Mouse (Mus musculus): ENCODE results near the gene Lhx1. TPM values are rescaled to one million over a fixed set of nuclear protein-coding genes. Genes with fewer than 3 reads are reported as not detected.

The Lhx1 gene
- total and polyA plus RNA-seq, 3 experiments = under 0.01 TPM; not detected in 2

DNA sequence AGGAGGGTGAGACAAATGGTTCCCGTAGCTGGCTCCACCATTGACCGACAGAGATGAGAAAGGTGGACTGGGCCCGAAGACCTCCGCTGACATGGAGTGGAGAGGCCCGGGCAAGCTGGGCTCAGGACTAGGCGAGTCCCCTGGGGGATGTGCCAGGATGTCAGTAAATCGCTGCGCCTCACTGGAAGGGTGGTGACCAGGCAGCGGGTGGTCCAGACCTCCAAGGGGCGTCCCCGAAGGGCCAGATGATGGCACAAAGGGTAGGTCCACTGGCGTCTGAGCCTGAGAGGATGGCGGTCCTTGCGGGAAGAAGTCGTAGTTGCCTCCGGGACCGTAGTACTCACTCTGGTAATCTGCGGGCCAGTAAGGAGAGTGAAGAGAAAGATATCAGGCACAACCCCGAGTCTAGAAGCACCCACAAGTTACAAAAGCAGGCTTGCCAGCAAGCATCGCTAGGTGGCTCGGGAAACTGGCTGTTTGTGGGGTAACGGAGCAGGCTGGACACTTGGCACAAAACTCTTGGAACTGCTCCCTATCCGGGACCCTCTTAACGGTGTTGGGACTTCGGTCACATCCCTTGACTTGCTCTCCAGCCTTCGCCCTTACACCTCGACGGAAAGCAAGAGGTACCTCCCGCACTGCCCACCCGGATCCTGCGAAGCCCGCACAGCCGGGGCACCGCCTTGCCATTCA lies 5.6 kb downstream of the Lhx1 start:
- peaks cover 87% of the 10 kb centered on the region for H3K27me3 ChIP-seq (ENCODE audit: insufficient read depth, low read length)
- no peak overlapping the region for H3K4me3 ChIP-seq (ENCODE audit: low read depth, low read length)
- TF ChIP-seq CTCF (IDR thresholded peaks at IDR 0.05; ENCODE audit: low read depth, low read length) = no peak
- no peak for TF ChIP-seq GATA1 (IDR thresholded peaks at IDR 0.05; ENCODE audit: borderline replicate concordance, low read length)
- TF ChIP-seq POLR2AphosphoS5 (IDR thresholded peaks at IDR 0.05; ENCODE audit: insufficient replicate concordance, low read depth, low read length) = no peak
- TF ChIP-seq GATA2 (IDR thresholded peaks at IDR 0.05; ENCODE audit: borderline replicate concordance, low read depth, low read length) = no peak
- TF ChIP-seq TAL1 (conservative IDR thresholded peaks at IDR 0.05; ENCODE audit: low read depth, low read length) = no peak
- DNase-seq (ENCODE audit: low spot score) (no peak), ATAC-seq (ENCODE audit: extremely low read depth, insufficient number of reproducible peaks, low FRiP score, poor library complexity, severe bottlenecking) (no peak)
- H3K4me1 ChIP-seq (ENCODE audit: insufficient read depth, low read depth, low read length) = peaks cover 2% of the 10 kb centered on the region; the same call in 1 of the 2 replicates
- H3K9me3 ChIP-seq (replicated peaks) = peaks cover 9% of the 10 kb centered on the region
- no peaks in the 10 kb centered on the region for H3K36me3 ChIP-seq (replicated peaks)

- TF ChIP-seq POLR2AphosphoS5 (IDR thresholded peaks at IDR 0.05; ENCODE audit: insufficient replicate concordance, low read depth, low read length) (no peak), GATA2 (IDR thresholded peaks at IDR 0.05; ENCODE audit: borderline replicate concordance, low read depth, low read length) (no peak), CTCF (IDR thresholded peaks at IDR 0.05; ENCODE audit: low read depth, low read length) (no peak), TAL1 (conservative IDR thresholded peaks at IDR 0.05; ENCODE audit: low read depth, low read length) (no peak), GATA1 (IDR thresholded peaks at IDR 0.05; ENCODE audit: borderline replicate concordance, low read length) (no peak)
- ATAC-seq (ENCODE audit: extremely low read depth, insufficient number of reproducible peaks, low FRiP score, poor library complexity, severe bottlenecking) (no peak), DNase-seq (ENCODE audit: low spot score) (no peak)
- no peaks in the 10 kb centered on the region for H3K36me3 ChIP-seq (replicated peaks)
- peaks cover 80% of the 10 kb centered on the region for H3K27me3 ChIP-seq (ENCODE audit: insufficient read depth, low read length)
- peaks cover 5% of the 10 kb centered on the region for H3K4me1 ChIP-seq (ENCODE audit: insufficient read depth, low read depth, low read length)
- H3K9me3 ChIP-seq (replicated peaks) = peaks cover 3% of the 10 kb centered on the region
- H3K4me3 ChIP-seq (ENCODE audit: low read depth, low read length) = no peak overlapping the region
Observed at GRCm38 (mm10) chr11:84519036-84519435, 6.3 kb downstream of the Lhx1 start.

DNA sequence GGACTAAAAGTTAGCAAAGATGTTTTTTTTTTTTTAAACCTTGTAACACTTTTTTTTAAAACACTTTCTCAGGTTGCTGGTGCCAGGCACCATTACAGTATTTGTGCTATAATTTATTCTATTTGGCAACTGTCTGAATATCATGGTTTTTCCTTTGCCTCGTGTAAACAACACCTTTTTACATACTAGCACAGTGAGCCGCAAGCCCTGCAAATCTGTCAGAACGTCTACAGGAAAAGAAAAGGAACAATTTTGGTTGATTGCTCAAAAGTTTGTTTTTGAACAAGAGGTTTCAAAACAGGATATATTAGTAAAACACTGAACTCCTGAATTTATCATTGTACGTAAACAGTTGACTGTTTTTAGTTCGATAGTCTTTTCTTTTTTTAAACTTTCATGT lies 7.1 kb downstream of the Lhx1 start:
- H3K27me3 ChIP-seq (ENCODE audit: insufficient read depth, low read length) = peaks cover 72% of the 10 kb centered on the region
- ATAC-seq (ENCODE audit: extremely low read depth, insufficient number of reproducible peaks, low FRiP score, poor library complexity, severe bottlenecking) (no peak), DNase-seq (ENCODE audit: low spot score) (no peak)
- no peaks in the 10 kb centered on the region for H3K9me3 ChIP-seq (replicated peaks)
- no peak overlapping the region for H3K4me3 ChIP-seq (ENCODE audit: low read depth, low read length)
- peaks cover 10% of the 10 kb centered on the region for H3K4me1 ChIP-seq (ENCODE audit: insufficient read depth, low read depth, low read length)
- no peaks in the 10 kb centered on the region for H3K36me3 ChIP-seq (replicated peaks)
- TF ChIP-seq TAL1 (conservative IDR thresholded peaks at IDR 0.05; ENCODE audit: low read depth, low read length) (no peak), GATA1 (IDR thresholded peaks at IDR 0.05; ENCODE audit: borderline replicate concordance, low read length) (no peak), GATA2 (IDR thresholded peaks at IDR 0.05; ENCODE audit: borderline replicate concordance, low read depth, low read length) (no peak)

- no peak for DNase-seq (ENCODE audit: low spot score)
- no peak for ATAC-seq (ENCODE audit: extremely low read depth, insufficient number of reproducible peaks, low FRiP score, poor library complexity, severe bottlenecking)
- TF ChIP-seq GATA1 (IDR thresholded peaks at IDR 0.05; ENCODE audit: borderline replicate concordance, low read length) (no peak), GATA2 (IDR thresholded peaks at IDR 0.05; ENCODE audit: borderline replicate concordance, low read depth, low read length) (no peak), TAL1 (conservative IDR thresholded peaks at IDR 0.05; ENCODE audit: low read depth, low read length) (no peak), CTCF (IDR thresholded peaks at IDR 0.05; ENCODE audit: low read depth, low read length) (no peak), POLR2AphosphoS5 (IDR thresholded peaks at IDR 0.05; ENCODE audit: insufficient replicate concordance, low read depth, low read length) (no peak)
- Histone ChIP-seq H3K4me1 (ENCODE audit: insufficient read depth, low read depth, low read length) (peaks cover 10% of the 10 kb centered on the region), H3K9me3 (replicated peaks) (no peaks in the 10 kb centered on the region), H3K36me3 (replicated peaks) (no peaks in the 10 kb centered on the region), H3K27me3 (ENCODE audit: insufficient read depth, low read length) (peaks cover 64% of the 10 kb centered on the region), H3K4me3 (ENCODE audit: low read depth, low read length) (no peak overlapping the region)
Observed at GRCm38 (mm10) chr11:84517431-84517830, 7.9 kb downstream of the Lhx1 start.

DNA sequence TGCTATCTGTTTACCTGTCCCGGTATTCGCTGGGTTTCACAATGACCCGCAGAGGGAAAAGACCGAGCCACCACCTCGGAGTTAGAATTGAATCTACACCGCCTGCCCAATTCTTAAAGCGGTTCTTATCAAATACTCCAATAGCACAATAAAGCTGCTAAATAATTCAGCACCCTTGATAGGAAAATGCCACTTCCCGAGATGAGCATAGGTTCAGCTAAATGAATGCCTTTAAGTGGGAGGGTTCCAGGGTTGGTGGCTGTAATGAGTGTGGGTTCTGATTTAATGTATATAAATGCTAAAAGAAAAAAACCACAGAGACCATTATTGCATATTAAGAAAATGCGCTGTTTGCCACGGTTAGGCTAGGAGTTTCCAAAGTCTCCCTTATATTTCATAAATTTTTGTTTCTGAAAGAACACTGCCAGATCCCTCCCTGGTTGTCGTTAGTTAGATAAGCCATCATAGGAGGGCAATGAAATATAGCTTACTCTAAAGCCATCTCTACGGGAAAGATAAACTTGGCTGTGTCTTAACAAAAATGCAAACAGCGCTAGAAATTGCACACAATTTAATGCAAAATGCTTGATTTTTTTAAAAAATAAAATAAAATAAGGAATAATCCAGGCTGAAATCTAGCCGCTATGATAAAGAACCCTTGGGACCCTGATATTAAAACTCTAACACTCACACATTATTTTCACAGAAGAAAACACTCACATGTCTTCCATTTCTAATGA lies 8.7 kb downstream of the Lhx1 start:
- DNase-seq (ENCODE audit: low spot score) (no peak), ATAC-seq (ENCODE audit: extremely low read depth, insufficient number of reproducible peaks, low FRiP score, poor library complexity, severe bottlenecking) (no peak)
- no peaks in the 10 kb centered on the region for H3K9me3 ChIP-seq (replicated peaks)
- H3K4me1 ChIP-seq (ENCODE audit: insufficient read depth, low read depth, low read length) = peaks cover 17% of the 10 kb centered on the region
- no peak overlapping the region for H3K4me3 ChIP-seq (ENCODE audit: low read depth, low read length)
- H3K27me3 ChIP-seq (ENCODE audit: insufficient read depth, low read length) = peaks cover 56% of the 10 kb centered on the region
- no peak for TF ChIP-seq GATA2 (IDR thresholded peaks at IDR 0.05; ENCODE audit: borderline replicate concordance, low read depth, low read length)
- no peak for TF ChIP-seq POLR2AphosphoS5 (IDR thresholded peaks at IDR 0.05; ENCODE audit: insufficient replicate concordance, low read depth, low read length)
- TF ChIP-seq TAL1 (conservative IDR thresholded peaks at IDR 0.05; ENCODE audit: low read depth, low read length) = no peak
- TF ChIP-seq CTCF (IDR thresholded peaks at IDR 0.05; ENCODE audit: low read depth, low read length) = no peak
- TF ChIP-seq GATA1 (IDR thresholded peaks at IDR 0.05; ENCODE audit: borderline replicate concordance, low read length) = no peak
- H3K36me3 ChIP-seq (replicated peaks) = peaks cover 5% of the 10 kb centered on the region

Data from G1E (cell line).